Mouse (Mus musculus): ENCODE data around the gene Mgst1. TPM values are rescaled to one million over a fixed set of nuclear protein-coding genes. Genes with fewer than 3 reads are reported as not detected.

Gene Mgst1
- polyA plus RNA-seq (2012; rRNA removed): 1,094 and 1,359 TPM in 2 replicates

GRCm38 (mm10) chr6:138139930-138140329, at the start of gene Mgst1:
Gene Mgst1 (plus strand): TSS chr6:138140316.

Other genes starting within 250 kb of the Mgst1 start
- gene Slc15a5, start 60.4 kb upstream of the Mgst1 start, polyA plus RNA-seq (2012; rRNA removed): 0.07 TPM in 1 of 2 replicates, not detected in the other